Mouse (Mus musculus) macrophage (primary cell): ENCODE results near the gene Daam1. TPM values are rescaled to one million over a fixed set of nuclear protein-coding genes. Genes with fewer than 3 reads are reported as not detected.

Experiments
- H3K27ac ChIP-seq: fragments of 350-480 bp; formaldehyde crosslinking; 2 replicates; pipeline ENCODE4 v1.9.0; 2021
- H3K36me3 ChIP-seq: fragments of 350-480 bp; formaldehyde crosslinking; 2 replicates; pipeline ENCODE4 v1.9.0; 2021; ENCODE audit errors: inconsistent target
- H3K4me3 ChIP-seq: fragments of 350-480 bp; formaldehyde crosslinking; 2 replicates; pipeline ENCODE4 v1.9.0; 2021; ENCODE audit errors: inconsistent target
- H3K79me2 ChIP-seq: fragments of 350-480 bp; formaldehyde crosslinking; 2 replicates; pipeline ENCODE4 v1.9.0; 2021; ENCODE audit errors: inconsistent target
- WGBS: methylation state at CpG from one replicate; pipeline ENCODE4 v1.1.7; 2026; ENCODE audit warnings: inconsistent platforms; ENCODE audit not compliant: missing documents; 5-methylcytosine and 5-hydroxymethylcytosine counted together
- polyA plus RNA-seq: library from polyadenylated mRNA; stranded (reverse); fragments of 250-400 nt; gene quantifications from 3 replicates; pipeline ENCODE4 v1.2.4, GENCODE M21; 2018; ENCODE audit warnings: inconsistent platforms

The Daam1 gene
- polyA plus RNA-seq, 1 experiment from 2014 or later = 9.8 TPM

GRCm38 (mm10) chr12:71813761-71814160 lies 17.1 kb upstream of the Daam1 start:
- H3K4me3 ChIP-seq = no peak overlapping the region

GRCm38 (mm10) chr12:71820094-71820493 lies 10.8 kb upstream of the Daam1 start:
- Histone ChIP-seq H3K27ac (no peak overlapping the region), H3K36me3 (no peaks in the 10 kb centered on the region), H3K4me3 (no peak overlapping the region), H3K79me2 (no peaks in the 10 kb centered on the region)
- 94% methylated on average over 5 of the region's 5 CpGs for WGBS

More at GRCm38 (mm10) chr12:71813761-71814160, 17.1 kb upstream of the Daam1 start:
- no peaks in the 10 kb centered on the region for H3K36me3 ChIP-seq
- 79% methylated on average over 7 of the region's 7 CpGs for WGBS
- no peak overlapping the region for H3K27ac ChIP-seq
- H3K79me2 ChIP-seq = no peaks in the 10 kb centered on the region

- 31% methylated on average over 5 of the region's 5 CpGs for WGBS
- Histone ChIP-seq H3K36me3 (no peaks in the 10 kb centered on the region), H3K4me3 (no peak overlapping the region), H3K79me2 (no peaks in the 10 kb centered on the region), H3K27ac (no peak overlapping the region)
Observed at GRCm38 (mm10) chr12:71821272-71821671, 9.6 kb upstream of the Daam1 start.

- H3K4me3 ChIP-seq = no peak overlapping the region
- H3K79me2 ChIP-seq = no peaks in the 10 kb centered on the region
- 99% methylated on average over 8 of the region's 8 CpGs for WGBS
- no peak overlapping the region for H3K27ac ChIP-seq
- H3K36me3 ChIP-seq = no peaks in the 10 kb centered on the region
Observed at GRCm38 (mm10) chr12:71821743-71822142, 9.1 kb upstream of the Daam1 start.

DNA sequence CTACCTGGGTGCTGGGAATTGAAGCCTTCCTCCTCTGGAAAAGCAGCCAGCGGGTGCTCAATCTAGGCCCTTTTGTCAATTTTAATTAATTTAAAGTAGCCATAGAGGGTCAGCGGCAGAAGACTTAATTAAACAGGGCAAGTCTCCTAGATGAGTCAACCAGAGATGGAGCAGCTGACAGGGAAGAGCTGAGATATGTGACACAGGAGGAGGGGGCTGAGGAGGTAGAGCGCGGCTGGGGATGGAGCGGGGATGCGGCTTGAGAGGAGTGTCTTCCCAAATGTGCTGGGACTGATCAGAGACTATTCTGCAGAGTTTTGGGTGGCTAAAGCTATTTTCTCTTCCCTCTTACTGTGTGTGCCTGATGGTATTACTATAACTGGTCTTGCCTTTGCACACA lies 6.0 kb upstream of the Daam1 start:
- WGBS = 89% methylated on average over 6 of the region's 6 CpGs
- Histone ChIP-seq H3K27ac (no peak overlapping the region), H3K4me3 (no peak overlapping the region), H3K79me2 (no peaks in the 10 kb centered on the region), H3K36me3 (no peaks in the 10 kb centered on the region)

DNA sequence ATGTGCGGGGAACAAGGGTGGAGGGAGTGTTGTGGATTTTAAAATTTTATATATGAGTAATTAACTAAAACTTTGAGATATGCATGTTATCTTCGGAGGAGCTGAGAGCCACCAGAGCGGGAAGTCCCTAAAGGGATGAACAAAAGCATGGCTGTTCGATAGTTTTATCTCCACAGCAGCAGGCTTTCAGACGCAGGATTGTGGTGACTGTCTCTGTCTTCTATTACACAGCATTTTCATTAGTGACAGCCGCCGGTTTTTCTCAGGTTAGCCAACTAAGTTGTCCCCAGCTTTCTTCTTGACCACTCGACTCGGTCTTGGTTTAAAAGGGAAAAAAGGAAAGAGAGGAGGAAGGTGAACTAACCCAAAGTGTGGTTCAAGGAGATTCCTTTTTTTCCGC lies 739 bp upstream of the Daam1 start:
- Histone ChIP-seq H3K36me3 (no peaks in the 10 kb centered on the region), H3K79me2 (peaks cover 35% of the 10 kb centered on the region), H3K4me3 (peak overlapping the region; percentile 56), H3K27ac (no peak overlapping the region)
- WGBS = 15% methylated on average over 10 of the region's 10 CpGs

- H3K4me3 ChIP-seq = peak overlapping the region; percentile 56
- H3K36me3 ChIP-seq = no peaks in the 10 kb centered on the region
- H3K27ac ChIP-seq = no peak overlapping the region
- under 1% methylated on average over 55 of the region's 59 CpGs for WGBS
- peaks cover 48% of the 10 kb centered on the region for H3K79me2 ChIP-seq
Observed at GRCm38 (mm10) chr12:71831258-71832087, 595 bp downstream of the Daam1 start.

GRCm38 (mm10) chr12:71832225-71832624 lies 1.3 kb downstream of the Daam1 start:
- WGBS = 4% methylated on average over 12 of the region's 12 CpGs

DNA sequence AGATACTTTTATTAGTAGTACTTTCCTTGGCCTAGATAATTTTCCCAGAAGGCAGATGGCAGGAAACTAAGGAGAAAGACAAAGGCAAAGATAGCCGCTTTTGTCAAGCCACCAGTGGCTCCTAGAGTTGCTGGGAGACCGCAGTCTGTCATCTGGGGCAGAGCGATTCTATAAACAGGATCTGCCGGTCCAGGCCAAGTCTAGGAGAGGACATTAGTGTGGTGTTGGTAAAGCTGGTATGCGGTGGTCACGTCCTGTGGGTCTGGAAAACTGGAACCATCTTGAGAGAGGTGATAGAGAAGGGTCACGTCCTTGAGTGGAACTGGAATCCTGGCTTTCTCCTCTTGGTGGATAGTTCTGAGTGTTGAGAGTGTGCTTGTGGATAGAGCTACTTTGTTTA lies 3.2 kb downstream of the Daam1 start:
- peaks cover 74% of the 10 kb centered on the region for H3K79me2 ChIP-seq
- H3K36me3 ChIP-seq = no peaks in the 10 kb centered on the region
- H3K27ac ChIP-seq = no peak overlapping the region
- WGBS = 97% methylated on average over 7 of the region's 7 CpGs
- H3K4me3 ChIP-seq = no peak overlapping the region

More at GRCm38 (mm10) chr12:71832225-71832624, 1.3 kb downstream of the Daam1 start:
- Histone ChIP-seq H3K36me3 (no peaks in the 10 kb centered on the region), H3K4me3 (peak overlapping the region; percentile 56), H3K79me2 (peaks cover 56% of the 10 kb centered on the region), H3K27ac (no peak overlapping the region)

DNA sequence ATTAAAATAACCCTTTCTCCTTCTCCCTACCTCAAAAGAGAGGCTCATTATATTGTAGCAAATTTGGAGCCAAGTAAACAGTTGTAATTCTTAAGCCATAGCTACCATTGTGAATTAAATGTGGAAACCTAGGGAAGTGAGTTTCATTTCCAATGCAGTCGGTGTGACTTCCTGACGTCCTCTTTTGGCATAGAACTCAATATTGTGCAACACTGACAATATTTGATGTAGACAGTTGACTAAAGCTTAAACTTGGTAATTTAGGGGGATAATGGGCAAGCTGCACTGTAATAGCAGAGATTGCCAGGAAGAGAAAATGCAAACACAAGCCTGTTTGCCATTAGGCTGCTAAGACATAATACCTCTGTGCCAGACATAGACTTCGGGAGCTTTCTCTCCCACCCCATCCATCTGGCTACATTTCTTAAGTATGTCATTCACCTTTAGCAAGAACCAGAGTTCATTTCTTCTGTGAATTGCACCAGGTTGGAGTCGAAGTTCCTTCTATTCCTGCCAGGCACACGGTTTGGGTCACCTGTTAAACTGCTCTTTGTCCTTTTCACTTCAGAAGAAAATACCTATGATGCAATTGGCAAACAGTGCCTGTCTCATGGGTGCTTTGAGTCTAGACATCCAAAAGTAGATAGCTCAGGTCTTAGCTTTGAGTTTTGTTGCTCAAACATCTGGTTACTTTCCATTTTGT lies 5.2 kb downstream of the Daam1 start:
- no peak overlapping the region for H3K4me3 ChIP-seq
- 54% methylated on average over 5 of the region's 5 CpGs for WGBS
- H3K27ac ChIP-seq = no peak overlapping the region
- H3K79me2 ChIP-seq = peaks cover 95% of the 10 kb centered on the region
- no peaks in the 10 kb centered on the region for H3K36me3 ChIP-seq

- no peaks in the 10 kb centered on the region for H3K36me3 ChIP-seq
- 97% methylated on average over 6 of the region's 6 CpGs for WGBS
- no peak overlapping the region for H3K27ac ChIP-seq
Observed at GRCm38 (mm10) chr12:71836776-71837175, 5.9 kb downstream of the Daam1 start.

GRCm38 (mm10) chr12:71837576-71837975 lies 6.7 kb downstream of the Daam1 start:
- Histone ChIP-seq H3K36me3 (no peaks in the 10 kb centered on the region), H3K27ac (no peak overlapping the region), H3K4me3 (no peak overlapping the region), H3K79me2 (peaks cover 100% of the 10 kb centered on the region)
- WGBS = 94% methylated on average over 5 of the region's 5 CpGs

More at GRCm38 (mm10) chr12:71836776-71837175, 5.9 kb downstream of the Daam1 start:
- peaks cover 100% of the 10 kb centered on the region for H3K79me2 ChIP-seq
- H3K4me3 ChIP-seq = no peak overlapping the region

DNA sequence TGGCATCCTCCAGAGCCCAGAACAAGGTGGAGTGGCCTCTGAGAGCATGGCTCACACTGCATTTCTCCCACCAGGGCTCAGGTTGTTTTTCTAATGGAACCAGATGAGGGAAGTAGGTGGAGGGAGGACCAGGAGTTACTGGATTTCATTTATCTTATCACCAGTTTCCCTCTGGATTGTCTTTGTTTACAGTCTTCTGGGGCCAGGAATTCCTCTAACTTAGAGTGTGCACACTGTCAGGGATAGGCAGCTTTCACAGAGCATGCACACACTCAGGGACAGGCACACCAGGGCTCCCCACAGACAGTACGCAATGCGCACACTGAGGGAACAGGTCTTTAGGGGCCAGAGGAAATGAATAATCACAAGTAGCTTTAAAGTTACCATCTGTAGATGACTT lies 7.4 kb downstream of the Daam1 start:
- 86% methylated on average over 2 of the region's 2 CpGs for WGBS
- no peaks in the 10 kb centered on the region for H3K36me3 ChIP-seq
- H3K79me2 ChIP-seq = peaks cover 100% of the 10 kb centered on the region
- H3K4me3 ChIP-seq = no peak overlapping the region
- H3K27ac ChIP-seq = no peak overlapping the region

DNA sequence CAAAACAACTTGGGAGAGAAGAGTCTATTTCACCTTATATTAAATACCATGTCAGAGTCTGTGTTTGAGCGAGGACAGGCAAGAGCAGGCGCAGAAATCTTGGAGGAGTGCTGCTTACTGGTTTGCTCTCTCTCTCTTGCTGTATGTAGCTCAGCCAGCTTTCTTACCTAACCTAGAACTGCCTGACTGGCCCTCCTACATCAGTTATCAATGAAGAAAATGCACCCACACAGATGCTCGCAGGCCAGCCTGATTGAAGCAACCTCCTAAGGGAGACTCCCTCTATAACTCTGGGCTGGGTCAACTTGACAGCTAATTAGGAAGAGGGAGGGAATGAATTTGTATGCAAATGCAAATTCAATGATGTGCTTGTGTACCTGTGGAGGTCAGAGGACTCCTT lies 8.8 kb downstream of the Daam1 start:
- Histone ChIP-seq H3K4me3 (no peak overlapping the region), H3K79me2 (peaks cover 100% of the 10 kb centered on the region), H3K36me3 (no peaks in the 10 kb centered on the region), H3K27ac (no peak overlapping the region)
- WGBS = 100% methylated on average over 3 of the region's 3 CpGs
